32 mouse cellular contexts compared by ENCODE assay signal in the genomic region with DNA sequence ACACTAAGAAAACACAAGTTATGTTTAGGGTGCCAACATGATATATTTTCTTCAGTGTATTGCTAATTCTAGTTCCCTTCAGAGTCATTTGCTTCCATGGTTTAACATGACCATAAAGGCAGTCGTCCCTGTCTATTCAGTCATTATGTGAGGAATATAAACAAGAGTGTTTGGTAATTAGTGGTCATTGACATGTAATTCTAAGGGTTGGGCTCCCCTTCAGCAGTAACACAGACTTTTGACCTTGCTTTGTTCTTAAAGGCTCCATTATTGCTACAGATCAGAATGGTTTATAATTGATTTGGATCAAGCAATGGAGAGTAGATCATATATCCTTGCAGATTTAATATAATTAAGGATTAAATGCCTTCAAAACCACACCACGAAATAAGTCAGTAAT.
"Had no signal": no experiment of that assay in that cellular context is flagged by ENCODE, and none has a peak within 500 bp of the region (broad histone marks: within the 10 kb centered on the region; RNA-seq: fewer than 3 reads in every experiment).

No protein-coding gene starts in this region.

- H3K4me2 ChIP-seq: limb, embryonic 12.5 days; limb, embryonic 13.5 days; limb, embryonic 15.5 days; liver, embryonic 11.5 days; liver, embryonic 12.5 days; liver, embryonic 13.5 days; liver, embryonic 15.5 days; lung, embryonic 14.5 days; lung, embryonic 15.5 days; midbrain, embryonic 11.5 days; midbrain, embryonic 12.5 days; midbrain, embryonic 13.5 days; midbrain, embryonic 15.5 days; neural tube, embryonic 12.5 days had no signal

- DNase-seq: left cerebral cortex, postnatal 4 days; liver; liver, embryonic 13.5 days; liver, postnatal 0 days; lung, adult 18-20 months; lung, adult 2 months; lung, embryonic 14.5 days; lung, postnatal 10 days; lung, postnatal 14 days; lung, postnatal 36 days; lung, postnatal 4 days; midbrain, embryonic 14.5 days had no signal

- H3K36me3 ChIP-seq: limb, embryonic 10.5 days; limb, embryonic 13.5 days; limb, embryonic 15.5 days; liver, embryonic 12.5 days; liver, embryonic 13.5 days; liver, embryonic 15.5 days; lung, embryonic 15.5 days; midbrain, embryonic 10.5 days; midbrain, embryonic 12.5 days; midbrain, embryonic 13.5 days; midbrain, embryonic 15.5 days; neural tube, embryonic 12.5 days had no signal

- H3K4me3 ChIP-seq: limb, embryonic 10.5 days; limb, embryonic 12.5 days; limb, embryonic 13.5 days; limb, embryonic 15.5 days; liver, embryonic 12.5 days; liver, embryonic 13.5 days; liver, embryonic 15.5 days; lung, embryonic 15.5 days; megakaryocyte, embryonic 14.5 days; midbrain, embryonic 10.5 days; midbrain, embryonic 12.5 days; midbrain, embryonic 13.5 days; midbrain, embryonic 15.5 days; myocyte; neural tube, embryonic 12.5 days had no signal

- H3K4me1 ChIP-seq: midbrain, embryonic 13.5 days had no signal

- ATAC-seq: liver, embryonic 12.5 days; liver, postnatal 0 days; lung, postnatal 0 days; midbrain, embryonic 13.5 days; midbrain, embryonic 15.5 days; midbrain, embryonic 16.5 days had no signal

- H3K27ac ChIP-seq: limb, embryonic 10.5 days; limb, embryonic 12.5 days; limb, embryonic 13.5 days; limb, embryonic 15.5 days; liver, embryonic 12.5 days; liver, embryonic 13.5 days; liver, embryonic 14.5 days; liver, embryonic 15.5 days; lung, embryonic 15.5 days; macrophage; midbrain, embryonic 10.5 days; midbrain, embryonic 12.5 days; midbrain, embryonic 13.5 days; midbrain, embryonic 15.5 days; neural tube, embryonic 12.5 days had no signal

- H3K9ac ChIP-seq: limb, embryonic 12.5 days; limb, embryonic 13.5 days; limb, embryonic 15.5 days; liver, embryonic 12.5 days; liver, embryonic 13.5 days; liver, embryonic 14.5 days; liver, embryonic 15.5 days; liver, postnatal 0 days; lung, embryonic 14.5 days; lung, embryonic 15.5 days; midbrain, embryonic 12.5 days; midbrain, embryonic 13.5 days; midbrain, embryonic 15.5 days; neural tube, embryonic 12.5 days had no signal

- H3K27me3 ChIP-seq: limb, embryonic 12.5 days; limb, embryonic 13.5 days; limb, embryonic 15.5 days; liver, embryonic 12.5 days; liver, embryonic 13.5 days; liver, embryonic 15.5 days; lung, embryonic 15.5 days; midbrain, embryonic 12.5 days; midbrain, embryonic 13.5 days; midbrain, embryonic 15.5 days; neural tube, embryonic 12.5 days had no signal

- H3K9me3 ChIP-seq: limb, embryonic 10.5 days; limb, embryonic 12.5 days; limb, embryonic 13.5 days; limb, embryonic 15.5 days; liver, embryonic 12.5 days; liver, embryonic 13.5 days; liver, embryonic 15.5 days; lung, embryonic 15.5 days; midbrain, embryonic 10.5 days; midbrain, embryonic 12.5 days; midbrain, embryonic 13.5 days; midbrain, embryonic 15.5 days; neural tube, embryonic 12.5 days had no signal
